Mouse (Mus musculus): Measurements from ENCODE around the gene Emc7.

Emc7 gene

GRCm38 (mm10) chr2:112474997-112475724 is 20.4 kb downstream of the Emc7 start:
- DNase-seq (ENCODE audit: inconsistent age in 2 of 2, low spot score in 1 of 2), result no peak

GRCm38 (mm10) chr2:112476554-112476953 is 21.8 kb downstream of the Emc7 start:
- no peak for DNase-seq (ENCODE audit: inconsistent age in 2 of 2, low spot score in 1 of 2)

- DNase-seq (ENCODE audit: inconsistent age in 2 of 2, low spot score in 1 of 2), result no peak
Observed at GRCm38 (mm10) chr2:112480669-112481068, 25.9 kb downstream of the Emc7 start, which contains the start of gene Chrm5. Chrm5 (minus strand) TSS chr2:112480769.

- DNase-seq (ENCODE audit: inconsistent age in 2 of 2, low spot score in 1 of 2), result peak in 1 of 2 experiments; percentile 72
Observed at GRCm38 (mm10) chr2:112481564-112481963, 26.8 kb downstream of the Emc7 start.

GRCm38 (mm10) chr2:112482533-112483333 is 27.9 kb downstream of the Emc7 start:
- no peak for DNase-seq (ENCODE audit: inconsistent age in 2 of 2, low spot score in 1 of 2)

- no peak for DNase-seq (ENCODE audit: inconsistent age in 2 of 2, low spot score in 1 of 2)
Observed at GRCm38 (mm10) chr2:112483334-112483651, 28.5 kb downstream of the Emc7 start.

- DNase-seq (ENCODE audit: inconsistent age in 2 of 2, low spot score in 1 of 2), result no peak
Observed at GRCm38 (mm10) chr2:112484886-112485285, 30.1 kb downstream of the Emc7 start.

- no peak for DNase-seq (ENCODE audit: inconsistent age in 2 of 2, low spot score in 1 of 2)
Observed at GRCm38 (mm10) chr2:112490483-112491196, 35.8 kb downstream of the Emc7 start.

GRCm38 (mm10) chr2:112491629-112492028 is 36.8 kb downstream of the Emc7 start:
- no peak for DNase-seq (ENCODE audit: inconsistent age in 2 of 2, low spot score in 1 of 2)

GRCm38 (mm10) chr2:112492431-112492855 is 37.6 kb downstream of the Emc7 start:
- no peak for DNase-seq (ENCODE audit: inconsistent age in 2 of 2, low spot score in 1 of 2)

GRCm38 (mm10) chr2:112492856-112493538 is 38.2 kb downstream of the Emc7 start, which contains the start of gene Aven:
Aven (plus strand) TSS chr2:112492964.
- DNase-seq (ENCODE audit: inconsistent age in 2 of 2, low spot score in 1 of 2), result peak; percentile 91 to 97

GRCm38 (mm10) chr2:112493539-112494260 is 38.9 kb downstream of the Emc7 start:
- no peak for DNase-seq (ENCODE audit: inconsistent age in 2 of 2, low spot score in 1 of 2)

- DNase-seq (ENCODE audit: inconsistent age in 2 of 2, low spot score in 1 of 2), result peak in 1 of 2 experiments; percentile 35
Observed at GRCm38 (mm10) chr2:112497851-112498250, 43.1 kb downstream of the Emc7 start.

GRCm38 (mm10) chr2:112501209-112501608 is 46.4 kb downstream of the Emc7 start:
- DNase-seq (ENCODE audit: inconsistent age in 2 of 2, low spot score in 1 of 2), result peak; percentile 75 to 90

- DNase-seq (ENCODE audit: inconsistent age in 2 of 2, low spot score in 1 of 2), result no peak
Observed at GRCm38 (mm10) chr2:112503978-112504377, 49.2 kb downstream of the Emc7 start.

- DNase-seq (ENCODE audit: inconsistent age in 2 of 2, low spot score in 1 of 2), result no peak
Observed at GRCm38 (mm10) chr2:112506841-112507435, 52.1 kb downstream of the Emc7 start.

GRCm38 (mm10) chr2:112507444-112507843 is 52.6 kb downstream of the Emc7 start:
- no peak for DNase-seq (ENCODE audit: inconsistent age in 2 of 2, low spot score in 1 of 2)

- DNase-seq (ENCODE audit: inconsistent age in 2 of 2, low spot score in 1 of 2), result no peak
Observed at GRCm38 (mm10) chr2:112510140-112510539, 55.3 kb downstream of the Emc7 start.

GRCm38 (mm10) chr2:112513036-112513435 is 58.2 kb downstream of the Emc7 start:
- DNase-seq (ENCODE audit: inconsistent age in 2 of 2, low spot score in 1 of 2), result no peak

GRCm38 (mm10) chr2:112516728-112517127 is 61.9 kb downstream of the Emc7 start:
- DNase-seq (ENCODE audit: inconsistent age in 2 of 2, low spot score in 1 of 2), result no peak

Measured in adrenal gland, adult (tissue).